ENCODE assay signal across 17 mouse cellular contexts in the genomic region with DNA sequence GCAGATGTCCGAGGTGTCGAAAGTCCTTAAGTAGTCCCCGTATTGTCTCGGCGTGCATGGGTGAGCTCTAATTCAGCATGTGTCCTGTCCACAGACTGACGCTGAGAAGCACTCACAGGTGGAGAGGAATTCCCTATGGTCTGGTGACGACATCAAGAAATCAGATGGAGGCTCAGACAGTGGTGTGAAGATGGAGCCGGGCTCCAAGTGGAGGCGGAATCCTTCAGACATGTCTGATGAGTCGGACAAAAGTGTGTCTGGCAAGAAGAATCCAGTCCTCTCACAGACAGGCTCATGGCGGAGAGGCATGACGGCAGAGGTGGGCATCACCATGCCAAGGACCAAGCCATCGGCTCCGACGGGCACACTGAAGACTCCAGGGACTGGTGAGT.
A peak's percentile ranks its signal among the peaks of the same experiment; 100 is the strongest.
DNase-seq lines count a peak whose midpoint lies in the region; ATAC-seq and TF ChIP-seq lines count a peak whose summit lies in the region.
"Had no signal": no experiment of that assay in that cellular context is flagged by ENCODE, and none has a peak within 500 bp of the region (broad histone marks: within the 10 kb centered on the region; RNA-seq: fewer than 3 reads in every experiment).

No protein-coding gene starts in this region.

- no peak; the same call in 1 of the 2 replicates for ATAC-seq in forebrain, embryonic 15.5 days (replicated peaks)
- ATAC-seq in heart, embryonic 14.5 days (ENCODE audit: insufficient number of reproducible peaks, insufficient read depth, low FRiP score, low read depth), result no peak
- ATAC-seq: Patski had no signal

- H3K9me3 ChIP-seq in forebrain, embryonic 10.5 days, result no peaks in the 10 kb centered on the region
- no peaks in the 10 kb centered on the region for H3K9me3 ChIP-seq in forebrain, embryonic 15.5 days
- no peaks in the 10 kb centered on the region for H3K9me3 ChIP-seq in heart, embryonic 14.5 days (ENCODE audit: control insufficient read depth, low read length)
- H3K9me3 ChIP-seq: intestine, embryonic 15.5 days; limb, embryonic 13.5 days; liver, embryonic 13.5 days had no signal

- TF ChIP-seq CTCF in left cerebral cortex, adult 2 months (IDR thresholded peaks at IDR 0.05), result no peak

- H3K9ac ChIP-seq in forebrain, embryonic 15.5 days (replicated peaks), result no peak overlapping the region
- H3K9ac ChIP-seq in heart, embryonic 14.5 days (ENCODE audit: low read length), result peak overlapping the region; percentile 55; the same call in 1 of the 2 replicates
- H3K9ac ChIP-seq: hindbrain, embryonic 14.5 days; intestine, embryonic 15.5 days; liver, embryonic 13.5 days had no signal

- no peak for DNase-seq in forebrain, embryonic 10.5 days (ENCODE audit: extremely low spot score, low spot score)
- no peak for DNase-seq in heart, postnatal 36 days
- DNase-seq in left cerebral cortex, adult 2 months (ENCODE audit: extremely low spot score in 1 of 2, low spot score in 2 of 2), result no peak
- no peak for DNase-seq in left cerebral cortex, adult 9 months (ENCODE audit: low spot score in 2 of 2)
- peak; percentile 38 for DNase-seq in testis, postnatal 10 days (ENCODE audit: low spot score)
- DNase-seq in testis, postnatal 14 days (ENCODE audit: low spot score), result no peak
- DNase-seq: adrenal gland, adult 8-10 months; cerebellum, adult 9-10 months; kidney, adult 9 months; kidney, postnatal 4 days; liver, embryonic 13.5 days had no signal

- WGBS in forebrain, embryonic 10.5 days, result 76% methylated on average over 15 of the region's 15 CpGs
- WGBS in forebrain, embryonic 15.5 days, result 69% methylated on average over 15 of the region's 15 CpGs
- WGBS in heart, embryonic 14.5 days, result 50% methylated on average over 15 of the region's 15 CpGs

- peak overlapping the region; percentile 78 for H3K27ac ChIP-seq in forebrain, embryonic 10.5 days
- no peak overlapping the region for H3K27ac ChIP-seq in forebrain, embryonic 15.5 days (replicated peaks)
- peak overlapping the region; percentile 71 to 86 for H3K27ac ChIP-seq in heart, embryonic 14.5 days (replicated peaks in 1 of 2; ENCODE audit: control insufficient read depth in 1 of 2, insufficient read depth in 1 of 2, low read depth in 2 of 2, low read length in 2 of 2)
- peak overlapping the region; percentile 73; the same call in 1 of the 2 replicates for H3K27ac ChIP-seq in left cerebral cortex, adult 2 months
- H3K27ac ChIP-seq: hindbrain, embryonic 14.5 days; intestine, embryonic 15.5 days; limb, embryonic 13.5 days; liver, embryonic 13.5 days had no signal

- H3K4me3 ChIP-seq in forebrain, embryonic 10.5 days, result no peak overlapping the region
- no peak overlapping the region for H3K4me3 ChIP-seq in forebrain, embryonic 15.5 days
- H3K4me3 ChIP-seq in heart, embryonic 14.5 days (ENCODE audit: control insufficient read depth in 1 of 2, insufficient read depth in 1 of 2, low read depth in 1 of 2, low read length in 2 of 2), result no peak overlapping the region
- no peak overlapping the region for H3K4me3 ChIP-seq in left cerebral cortex, adult 2 months
- H3K4me3 ChIP-seq: intestine, embryonic 15.5 days; limb, embryonic 13.5 days; liver, embryonic 13.5 days had no signal

- no peak overlapping the region for H3K4me2 ChIP-seq in forebrain, embryonic 15.5 days (replicated peaks)
- H3K4me2 ChIP-seq in heart, embryonic 14.5 days (ENCODE audit: low read length), result peak overlapping the region; percentile 35; the same call in 1 of the 2 replicates
- H3K4me2 ChIP-seq: hindbrain, embryonic 14.5 days; intestine, embryonic 15.5 days; limb, embryonic 13.5 days; liver, embryonic 13.5 days had no signal

- peaks cover 11% of the 10 kb centered on the region for H3K27me3 ChIP-seq in forebrain, embryonic 10.5 days (ENCODE audit: poor library complexity, severe bottlenecking)
- H3K27me3 ChIP-seq in forebrain, embryonic 15.5 days, result no peaks in the 10 kb centered on the region
- no peaks in the 10 kb centered on the region for H3K27me3 ChIP-seq in heart, embryonic 14.5 days (ENCODE audit: control insufficient read depth, insufficient read depth, low read length)
- H3K27me3 ChIP-seq: intestine, embryonic 15.5 days; limb, embryonic 13.5 days; liver, embryonic 13.5 days; Patski had no signal

- peaks cover 18% of the 10 kb centered on the region for H3K4me1 ChIP-seq in forebrain, embryonic 10.5 days
- peaks cover 13% of the 10 kb centered on the region for H3K4me1 ChIP-seq in forebrain, embryonic 15.5 days
- peaks cover 26 to 39% of the 10 kb centered on the region in 2 experiments for H3K4me1 ChIP-seq in heart, embryonic 14.5 days (ENCODE audit: control insufficient read depth in 2 of 2, insufficient read depth in 2 of 2, low read length in 2 of 2)

- peaks cover 15% of the 10 kb centered on the region for H3K36me3 ChIP-seq in forebrain, embryonic 10.5 days (replicated peaks)
- no peaks in the 10 kb centered on the region for H3K36me3 ChIP-seq in forebrain, embryonic 15.5 days
- H3K36me3 ChIP-seq in heart, embryonic 14.5 days (ENCODE audit: control insufficient read depth, insufficient read depth, low read length), result peaks cover 54% of the 10 kb centered on the region

- intact Hi-C loops in heart, postnatal 36 days (cut with DNase I), result no loop called here
- intact Hi-C loops in left cerebral cortex, adult 2 months (cut with DNase I), result no loop called here
